Mouse (Mus musculus): ENCODE measurements around the gene Fxyd6. TPM values are rescaled to one million over a fixed set of nuclear protein-coding genes. Genes with fewer than 3 reads are reported as not detected.

The Fxyd6 gene
- polyA plus RNA-seq, 1 experiment from 2014 or later = 364 TPM

- Histone ChIP-seq H3K4me2 (replicated peaks) (no peak overlapping the region), H3K27ac (no peak overlapping the region), H3K4me1 (replicated peaks) (no peaks in the 10 kb centered on the region), H3K9ac (replicated peaks) (no peak overlapping the region), H3K4me3 (replicated peaks) (no peak overlapping the region), H3K9me3 (no peaks in the 10 kb centered on the region), H3K27me3 (0 out of 2 replicates have a peak, but pooled peaks cover 2% of the 10 kb centered on the region), H3K36me3 (no peaks in the 10 kb centered on the region)
- WGBS = 49% methylated on average over 4 of the region's 4 CpGs
- no peak for ATAC-seq
Measured at GRCm38 (mm10) chr9:45401851-45402250, 31.9 kb downstream of the Fxyd6 start.

GRCm38 (mm10) chr9:45402957-45403356, 33.0 kb downstream of the Fxyd6 start:
- Histone ChIP-seq H3K4me2 (replicated peaks) (no peak overlapping the region), H3K9ac (replicated peaks) (no peak overlapping the region), H3K4me1 (replicated peaks) (peaks cover 3% of the 10 kb centered on the region), H3K36me3 (no peaks in the 10 kb centered on the region), H3K9me3 (no peaks in the 10 kb centered on the region), H3K27ac (no peak overlapping the region), H3K27me3 (0 out of 2 replicates have a peak, but pooled peaks cover 2% of the 10 kb centered on the region), H3K4me3 (replicated peaks) (no peak overlapping the region)
- no peak for ATAC-seq
- 50% methylated on average over 2 of the region's 2 CpGs for WGBS

- WGBS = 81% methylated on average over 5 of the region's 5 CpGs
- Histone ChIP-seq H3K27me3 (peaks cover 9% of the 10 kb centered on the region; the same call in 1 of the 2 replicates), H3K4me1 (replicated peaks) (peaks cover 9% of the 10 kb centered on the region), H3K27ac (no peak overlapping the region), H3K9me3 (no peaks in the 10 kb centered on the region), H3K36me3 (no peaks in the 10 kb centered on the region), H3K4me3 (replicated peaks) (no peak overlapping the region), H3K4me2 (replicated peaks) (no peak overlapping the region), H3K9ac (replicated peaks) (no peak overlapping the region)
- no peak for ATAC-seq
Measured at GRCm38 (mm10) chr9:45405694-45406093, 35.7 kb downstream of the Fxyd6 start.

- WGBS = 75% methylated on average over 3 of the region's 3 CpGs
- no peaks in the 10 kb centered on the region for H3K36me3 ChIP-seq
- ATAC-seq = no peak
- no peak overlapping the region for H3K4me2 ChIP-seq (replicated peaks)
- H3K4me1 ChIP-seq (replicated peaks) = peaks cover 9% of the 10 kb centered on the region
- H3K9ac ChIP-seq (replicated peaks) = no peak overlapping the region
- peaks cover 10% of the 10 kb centered on the region; the same call in 1 of the 2 replicates for H3K27me3 ChIP-seq
- H3K9me3 ChIP-seq = no peaks in the 10 kb centered on the region
- no peak overlapping the region for H3K27ac ChIP-seq
- H3K4me3 ChIP-seq (replicated peaks) = no peak overlapping the region
Measured at GRCm38 (mm10) chr9:45406808-45407207, 36.8 kb downstream of the Fxyd6 start.

- peaks cover 13% of the 10 kb centered on the region for H3K4me1 ChIP-seq (replicated peaks)
- H3K27ac ChIP-seq = no peak overlapping the region
- no peaks in the 10 kb centered on the region for H3K9me3 ChIP-seq
- H3K9ac ChIP-seq (replicated peaks) = no peak overlapping the region; the same call in 1 of the 2 replicates
- peak; percentile 58 for ATAC-seq
- H3K27me3 ChIP-seq = peaks cover 11% of the 10 kb centered on the region; the same call in 1 of the 2 replicates
- no peaks in the 10 kb centered on the region for H3K36me3 ChIP-seq
- WGBS = 38% methylated on average over 33 of the region's 33 CpGs
- H3K4me3 ChIP-seq (replicated peaks) = peak overlapping the region; percentile 31
- H3K4me2 ChIP-seq (replicated peaks) = peak overlapping the region; percentile 51
Measured at GRCm38 (mm10) chr9:45407706-45408675, 38.0 kb downstream of the Fxyd6 start.

- H3K27me3 ChIP-seq = peaks cover 13% of the 10 kb centered on the region; the same call in 1 of the 2 replicates
- H3K4me2 ChIP-seq (replicated peaks) = no peak overlapping the region
- H3K27ac ChIP-seq = no peak overlapping the region
- no peaks in the 10 kb centered on the region for H3K9me3 ChIP-seq
- no peaks in the 10 kb centered on the region for H3K36me3 ChIP-seq
- ATAC-seq = no peak
- no peak overlapping the region; the same call in 1 of the 2 replicates for H3K9ac ChIP-seq (replicated peaks)
- WGBS = 77% methylated on average over 5 of the region's 5 CpGs
- H3K4me3 ChIP-seq (replicated peaks) = no peak overlapping the region
- H3K4me1 ChIP-seq (replicated peaks) = peaks cover 13% of the 10 kb centered on the region
Measured at GRCm38 (mm10) chr9:45410193-45410592, 40.2 kb downstream of the Fxyd6 start.

GRCm38 (mm10) chr9:45410614-45411013, 40.6 kb downstream of the Fxyd6 start:
- H3K27ac ChIP-seq = no peak overlapping the region
- H3K4me3 ChIP-seq (replicated peaks) = no peak overlapping the region
- no peak for ATAC-seq
- no peaks in the 10 kb centered on the region for H3K9me3 ChIP-seq
- H3K4me1 ChIP-seq (replicated peaks) = peaks cover 13% of the 10 kb centered on the region
- no peak overlapping the region; the same call in 1 of the 2 replicates for H3K9ac ChIP-seq (replicated peaks)
- H3K4me2 ChIP-seq (replicated peaks) = no peak overlapping the region
- H3K27me3 ChIP-seq = peaks cover 13% of the 10 kb centered on the region; the same call in 1 of the 2 replicates
- H3K36me3 ChIP-seq = no peaks in the 10 kb centered on the region
- WGBS = 83% methylated on average over 2 of the region's 2 CpGs

- 85% methylated on average over 3 of the region's 3 CpGs for WGBS
Measured at GRCm38 (mm10) chr9:45411111-45411510, 41.1 kb downstream of the Fxyd6 start.

GRCm38 (mm10) chr9:45411803-45412202, 41.8 kb downstream of the Fxyd6 start:
- 23% methylated on average over 7 of the region's 7 CpGs for WGBS
- peak; percentile 43 for ATAC-seq
- Histone ChIP-seq H3K9me3 (no peaks in the 10 kb centered on the region), H3K36me3 (no peaks in the 10 kb centered on the region), H3K27ac (no peak overlapping the region), H3K4me3 (replicated peaks) (no peak overlapping the region), H3K4me2 (replicated peaks) (peak overlapping the region; percentile 36), H3K9ac (replicated peaks) (peak overlapping the region; percentile 36; the same call in 1 of the 2 replicates), H3K4me1 (replicated peaks) (peaks cover 13% of the 10 kb centered on the region), H3K27me3 (peaks cover 13% of the 10 kb centered on the region; the same call in 1 of the 2 replicates)

More at GRCm38 (mm10) chr9:45411111-45411510, 41.1 kb downstream of the Fxyd6 start:
- Histone ChIP-seq H3K27ac (no peak overlapping the region), H3K9me3 (no peaks in the 10 kb centered on the region), H3K4me3 (replicated peaks) (no peak overlapping the region), H3K4me2 (replicated peaks) (no peak overlapping the region), H3K27me3 (peaks cover 13% of the 10 kb centered on the region; the same call in 1 of the 2 replicates), H3K36me3 (no peaks in the 10 kb centered on the region), H3K4me1 (replicated peaks) (peaks cover 13% of the 10 kb centered on the region), H3K9ac (replicated peaks) (no peak overlapping the region)
- ATAC-seq = no peak

- H3K9me3 ChIP-seq = no peaks in the 10 kb centered on the region
- H3K4me2 ChIP-seq (replicated peaks) = peak overlapping the region; percentile 36
- H3K9ac ChIP-seq (replicated peaks) = peak overlapping the region; percentile 36; the same call in 1 of the 2 replicates
- no peaks in the 10 kb centered on the region for H3K36me3 ChIP-seq
- no peak overlapping the region for H3K4me3 ChIP-seq (replicated peaks)
- H3K4me1 ChIP-seq (replicated peaks) = peaks cover 13% of the 10 kb centered on the region
- no peak overlapping the region for H3K27ac ChIP-seq
- peak; percentile 48 for ATAC-seq
- 9% methylated on average over 10 of the region's 10 CpGs for WGBS
- peaks cover 13% of the 10 kb centered on the region; the same call in 1 of the 2 replicates for H3K27me3 ChIP-seq
Measured at GRCm38 (mm10) chr9:45412287-45412686, 42.3 kb downstream of the Fxyd6 start.

- H3K27ac ChIP-seq = no peak overlapping the region
- no peaks in the 10 kb centered on the region for H3K9me3 ChIP-seq
- H3K9ac ChIP-seq (replicated peaks) = no peak overlapping the region
- no peak overlapping the region for H3K4me3 ChIP-seq (replicated peaks)
- H3K4me1 ChIP-seq (replicated peaks) = peaks cover 11% of the 10 kb centered on the region
- 68% methylated on average over 4 of the region's 4 CpGs for WGBS
- no peaks in the 10 kb centered on the region for H3K36me3 ChIP-seq
- H3K27me3 ChIP-seq = peaks cover 13% of the 10 kb centered on the region; the same call in 1 of the 2 replicates
- no peak overlapping the region for H3K4me2 ChIP-seq (replicated peaks)
- no peak for ATAC-seq
Measured at GRCm38 (mm10) chr9:45412700-45413477, 42.9 kb downstream of the Fxyd6 start.

All from midbrain, embryonic 13.5 days (tissue).